Mouse (Mus musculus): ENCODE data around the gene Strn4.

Strn4 gene

GRCm38 (mm10) chr7:16841561-16842560, 26.2 kb downstream of the Strn4 start:
- DNase-seq (ENCODE audit: low spot score): peak; percentile 40

GRCm38 (mm10) chr7:16842645-16843063, 27.0 kb downstream of the Strn4 start, which contains the start of gene Prkd2:
Gene Prkd2 (plus strand): TSS chr7:16842902.
- DNase-seq (ENCODE audit: low spot score): peak; percentile 93

- DNase-seq (ENCODE audit: low spot score): peak; percentile 46
Observed at GRCm38 (mm10) chr7:16843441-16844171, 27.9 kb downstream of the Strn4 start.

GRCm38 (mm10) chr7:16844696-16845071, 29.0 kb downstream of the Strn4 start:
- DNase-seq (ENCODE audit: low spot score): peak; percentile 37

- peak; percentile 43 for DNase-seq (ENCODE audit: low spot score)
Observed at GRCm38 (mm10) chr7:16845072-16845819, 29.6 kb downstream of the Strn4 start.

- no peak for DNase-seq (ENCODE audit: low spot score)
Observed at GRCm38 (mm10) chr7:16845820-16846167, 30.1 kb downstream of the Strn4 start.

GRCm38 (mm10) chr7:16846775-16847174, 31.1 kb downstream of the Strn4 start:
- DNase-seq (ENCODE audit: low spot score): no peak

- DNase-seq (ENCODE audit: low spot score): no peak
Observed at GRCm38 (mm10) chr7:16847507-16847906, 31.8 kb downstream of the Strn4 start.

- peak; percentile 81 for DNase-seq (ENCODE audit: low spot score)
Observed at GRCm38 (mm10) chr7:16848579-16848978, 32.9 kb downstream of the Strn4 start.

- DNase-seq (ENCODE audit: low spot score): no peak
Observed at GRCm38 (mm10) chr7:16851636-16852035, 35.9 kb downstream of the Strn4 start.

GRCm38 (mm10) chr7:16853302-16853831, 37.7 kb downstream of the Strn4 start:
- DNase-seq (ENCODE audit: low spot score): peak; percentile 78

- peak; percentile 69 for DNase-seq (ENCODE audit: low spot score)
Observed at GRCm38 (mm10) chr7:16858336-16858735, 42.6 kb downstream of the Strn4 start.

GRCm38 (mm10) chr7:16859902-16860651, 44.4 kb downstream of the Strn4 start:
- DNase-seq (ENCODE audit: low spot score): peak; percentile 74

GRCm38 (mm10) chr7:16867488-16867887, 51.8 kb downstream of the Strn4 start:
- DNase-seq (ENCODE audit: low spot score): no peak

GRCm38 (mm10) chr7:16869497-16869896, 53.8 kb downstream of the Strn4 start:
- no peak for DNase-seq (ENCODE audit: low spot score)

- DNase-seq (ENCODE audit: low spot score): no peak
Observed at GRCm38 (mm10) chr7:16871600-16871999, 55.9 kb downstream of the Strn4 start.

GRCm38 (mm10) chr7:16872478-16872877, 56.8 kb downstream of the Strn4 start:
- DNase-seq (ENCODE audit: low spot score): no peak

GRCm38 (mm10) chr7:16873392-16873791, 57.7 kb downstream of the Strn4 start:
- DNase-seq (ENCODE audit: low spot score): no peak

- DNase-seq (ENCODE audit: low spot score): peak; percentile 88
Observed at GRCm38 (mm10) chr7:16874190-16874589, 58.5 kb downstream of the Strn4 start.

- peak; percentile 100 for DNase-seq (ENCODE audit: low spot score)
Observed at GRCm38 (mm10) chr7:16874756-16875309, 59.1 kb downstream of the Strn4 start.

- DNase-seq (ENCODE audit: low spot score): no peak
Observed at GRCm38 (mm10) chr7:16875310-16875325, 59.4 kb downstream of the Strn4 start, which contains the start of gene Dact3. Gene Dact3 (plus strand): TSS chr7:16875317.

GRCm38 (mm10) chr7:16875326-16875725, 59.6 kb downstream of the Strn4 start:
- DNase-seq (ENCODE audit: low spot score): no peak
